Mouse (Mus musculus): ENCODE measurements around the gene Sema6c. TPM values are rescaled to one million over a fixed set of nuclear protein-coding genes. Genes with fewer than 3 reads are reported as not detected.
A peak's percentile ranks its signal among the peaks of the same experiment; 100 is the strongest.

Gene Sema6c
- polyA plus RNA-seq, 1 experiment from 2014 or later = 1.3 TPM

DNA sequence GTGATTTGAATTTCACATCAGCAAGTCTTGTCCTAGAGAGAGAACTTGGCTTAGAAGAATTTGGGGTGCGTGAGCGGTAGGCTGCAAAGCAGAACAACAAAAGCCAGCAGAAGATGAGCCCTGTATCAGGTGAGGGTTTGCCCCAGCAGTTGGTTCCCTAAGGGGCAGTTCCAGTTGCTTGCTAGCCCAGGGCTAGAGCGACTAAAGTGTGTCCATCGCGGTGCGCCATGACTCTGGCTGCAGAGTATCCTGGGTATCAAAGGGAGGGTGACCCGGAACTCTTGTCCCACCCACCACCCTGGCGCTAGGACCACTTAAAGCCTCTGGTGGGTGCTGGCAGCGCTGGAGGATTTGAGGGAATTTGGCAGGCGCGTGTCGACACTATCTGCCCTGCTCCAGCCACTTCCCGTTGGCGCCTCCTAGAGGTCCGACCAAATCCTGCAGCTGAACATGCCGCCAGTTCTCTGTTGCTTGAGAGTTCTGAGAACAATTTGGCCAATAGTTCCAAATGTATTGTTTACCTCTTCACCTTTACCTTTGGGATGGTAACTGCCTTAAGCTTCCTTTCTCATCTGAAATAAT lies 13.8 kb downstream of the Sema6c start:
- Histone ChIP-seq H3K9me3 (ENCODE audit: low read length) (no peaks in the 10 kb centered on the region), H3K4me3 (ENCODE audit: low read depth, low read length) (0 out of 2 replicates have a peak overlapping the region, but pooled peaks have one; percentile 10), H3K9ac (replicated peaks; ENCODE audit: low read depth) (no peak overlapping the region), H3K27ac (ENCODE audit: low read length) (no peak overlapping the region), H3K36me3 (ENCODE audit: insufficient read depth, low read length) (no peaks in the 10 kb centered on the region), H3K4me1 (ENCODE audit: insufficient read depth, low read depth, low read length) (0 out of 2 replicates have a peak, but pooled peaks cover 6% of the 10 kb centered on the region), H3K27me3 (replicated peaks; ENCODE audit: insufficient read depth, low read length) (peaks cover 11% of the 10 kb centered on the region), H3K4me2 (replicated peaks; ENCODE audit: low read depth, low read length) (peak overlapping the region; percentile 69)
- TF ChIP-seq CTCF (IDR thresholded peaks at IDR 0.05) (peak; percentile 94), EP300 (IDR thresholded peaks at IDR 0.05) (no peak)
- WGBS = 7% methylated on average over 16 of the region's 16 CpGs
- ATAC-seq (peak; percentile 63), DNase-seq (ENCODE audit: low spot score) (peak; percentile 91)

DNA sequence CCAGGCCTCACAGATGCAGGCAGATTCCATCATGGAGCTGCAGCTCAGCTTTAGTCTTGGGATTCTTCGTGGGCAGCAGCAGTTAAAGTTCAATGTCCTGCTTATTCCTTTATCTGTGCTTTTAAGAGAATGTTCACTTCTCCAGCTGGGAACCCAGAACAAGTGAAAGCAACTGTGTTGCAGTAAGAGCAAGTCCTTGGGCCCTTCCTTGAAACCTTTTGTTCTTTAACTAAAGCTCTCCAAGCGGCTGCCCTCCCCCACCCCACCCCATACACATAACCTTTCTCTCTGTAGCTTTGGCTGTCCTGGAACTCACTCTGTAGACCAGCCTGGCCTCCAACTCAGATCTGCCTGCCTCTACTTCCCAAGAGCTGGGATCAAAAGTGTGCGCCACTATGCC lies 16.2 kb downstream of the Sema6c start:
- TF ChIP-seq EP300 (IDR thresholded peaks at IDR 0.05) = no peak
- no peak for TF ChIP-seq CTCF (IDR thresholded peaks at IDR 0.05)
- no peak for ATAC-seq
- Histone ChIP-seq H3K4me2 (replicated peaks; ENCODE audit: low read depth, low read length) (no peak overlapping the region), H3K27ac (ENCODE audit: low read length) (no peak overlapping the region), H3K4me3 (ENCODE audit: low read depth, low read length) (no peak overlapping the region), H3K9ac (replicated peaks; ENCODE audit: low read depth) (no peak overlapping the region), H3K4me1 (ENCODE audit: insufficient read depth, low read depth, low read length) (0 out of 2 replicates have a peak, but pooled peaks cover 6% of the 10 kb centered on the region), H3K9me3 (ENCODE audit: low read length) (no peaks in the 10 kb centered on the region), H3K36me3 (ENCODE audit: insufficient read depth, low read length) (no peaks in the 10 kb centered on the region), H3K27me3 (replicated peaks; ENCODE audit: insufficient read depth, low read length) (peaks cover 11% of the 10 kb centered on the region)
- 68% methylated on average over 3 of the region's 3 CpGs for WGBS
- DNase-seq (ENCODE audit: low spot score) = no peak

DNA sequence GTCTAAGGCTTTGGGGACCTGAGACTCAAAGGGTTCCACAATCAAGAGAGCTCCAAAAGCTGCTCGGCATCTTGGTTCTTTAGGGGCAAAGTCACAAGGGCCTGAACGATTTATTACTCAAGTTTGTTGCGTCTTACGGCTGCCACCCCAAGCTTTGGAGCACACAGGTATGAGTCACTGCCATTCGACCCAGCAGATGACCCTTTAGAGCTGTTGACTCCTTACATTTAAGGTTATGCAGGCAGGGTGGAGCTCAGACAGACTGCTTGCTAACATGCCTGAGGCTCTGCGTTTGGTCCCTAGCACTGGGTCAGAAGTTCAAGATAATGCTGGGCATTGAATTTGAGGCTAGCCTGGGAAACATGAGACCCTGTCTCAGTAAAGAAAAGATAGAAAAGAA lies 17.3 kb downstream of the Sema6c start:
- TF ChIP-seq CTCF (IDR thresholded peaks at IDR 0.05) = no peak
- WGBS = 50% methylated on average over 6 of the region's 6 CpGs

DNA sequence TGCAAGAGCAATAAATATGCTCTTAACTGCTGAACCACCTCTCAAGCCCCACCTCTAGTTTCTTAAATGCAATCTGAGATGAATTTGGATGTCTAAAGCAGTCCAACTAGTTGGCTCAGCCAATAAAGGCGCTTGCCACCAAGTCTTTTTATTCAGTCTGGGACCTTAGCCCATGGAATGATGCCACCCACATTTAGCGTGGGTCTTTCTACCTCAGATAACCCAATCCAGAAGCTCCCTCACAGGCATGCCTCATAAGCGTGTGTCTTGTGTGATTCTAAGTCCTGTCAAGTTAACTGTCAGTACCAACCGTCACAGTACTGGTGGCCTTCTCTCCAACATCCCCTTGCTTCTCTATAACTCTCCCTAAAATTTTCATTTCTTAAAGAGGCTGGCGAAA lies 18.7 kb downstream of the Sema6c start:
- Histone ChIP-seq H3K27ac (ENCODE audit: low read length) (no peak overlapping the region), H3K4me2 (replicated peaks; ENCODE audit: low read depth, low read length) (no peak overlapping the region), H3K4me3 (ENCODE audit: low read depth, low read length) (no peak overlapping the region), H3K4me1 (ENCODE audit: insufficient read depth, low read depth, low read length) (no peaks in the 10 kb centered on the region), H3K9ac (replicated peaks; ENCODE audit: low read depth) (no peak overlapping the region), H3K27me3 (replicated peaks; ENCODE audit: insufficient read depth, low read length) (no peaks in the 10 kb centered on the region), H3K9me3 (ENCODE audit: low read length) (no peaks in the 10 kb centered on the region), H3K36me3 (ENCODE audit: insufficient read depth, low read length) (no peaks in the 10 kb centered on the region)
- TF ChIP-seq EP300 (IDR thresholded peaks at IDR 0.05) (no peak), CTCF (IDR thresholded peaks at IDR 0.05) (no peak)
- DNase-seq (ENCODE audit: low spot score) (no peak), ATAC-seq (no peak)
- WGBS = 80% methylated on average over 5 of the region's 5 CpGs

More for the DNA sequence above, 17.3 kb downstream of the Sema6c start:
- no peak overlapping the region for H3K27ac ChIP-seq (ENCODE audit: low read length)
- 0 out of 2 replicates have a peak, but pooled peaks cover 6% of the 10 kb centered on the region for H3K4me1 ChIP-seq (ENCODE audit: insufficient read depth, low read depth, low read length)
- H3K36me3 ChIP-seq (ENCODE audit: insufficient read depth, low read length) = no peaks in the 10 kb centered on the region
- no peak overlapping the region for H3K4me3 ChIP-seq (ENCODE audit: low read depth, low read length)
- no peak overlapping the region for H3K4me2 ChIP-seq (replicated peaks; ENCODE audit: low read depth, low read length)
- no peaks in the 10 kb centered on the region for H3K9me3 ChIP-seq (ENCODE audit: low read length)
- DNase-seq (ENCODE audit: low spot score) (peak; percentile 45), ATAC-seq (no peak)
- H3K27me3 ChIP-seq (replicated peaks; ENCODE audit: insufficient read depth, low read length) = peaks cover 3% of the 10 kb centered on the region
- H3K9ac ChIP-seq (replicated peaks; ENCODE audit: low read depth) = no peak overlapping the region

DNA sequence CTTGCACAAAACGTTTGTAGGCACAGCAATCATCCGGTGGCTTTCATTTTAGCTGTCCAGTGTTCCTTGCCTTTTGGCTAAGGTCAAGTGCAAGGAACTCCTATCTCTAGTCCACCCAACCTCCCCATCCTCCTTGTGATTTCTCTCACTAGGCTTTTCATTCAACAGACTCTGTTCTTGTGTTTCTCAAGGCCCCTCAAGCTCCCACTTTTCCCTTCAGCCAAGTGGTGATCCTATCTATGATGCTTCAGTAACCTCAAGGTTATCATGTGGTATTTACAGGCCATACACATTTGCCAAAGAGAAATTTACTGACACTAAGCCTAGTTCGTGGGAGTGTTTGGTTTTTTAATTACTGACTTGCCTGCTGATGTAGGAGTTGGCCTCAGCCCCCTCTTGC lies 19.6 kb downstream of the Sema6c start:
- no peaks in the 10 kb centered on the region for H3K9me3 ChIP-seq (ENCODE audit: low read length)

DNA sequence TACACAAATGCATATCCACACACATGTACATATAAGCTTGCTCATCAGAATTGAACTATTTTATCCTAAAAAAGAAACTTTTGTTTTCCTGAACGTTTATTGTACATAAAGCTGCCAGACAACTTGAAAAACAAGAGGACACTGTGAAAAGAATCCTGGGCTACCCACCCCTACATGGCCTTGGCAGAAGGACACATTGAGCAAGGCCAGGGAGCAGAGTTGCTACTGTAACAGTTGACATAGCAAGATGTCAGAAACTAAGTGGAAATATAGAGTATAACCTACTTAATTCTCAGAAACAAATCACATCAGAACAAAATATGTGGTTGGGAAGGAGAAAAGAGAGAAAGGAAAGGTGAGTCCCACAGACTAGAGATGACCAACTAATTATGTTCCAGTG lies 21.6 kb downstream of the Sema6c start:
- H3K27me3 ChIP-seq (replicated peaks; ENCODE audit: insufficient read depth, low read length) = no peaks in the 10 kb centered on the region
- H3K36me3 ChIP-seq (ENCODE audit: insufficient read depth, low read length) = peaks cover 2% of the 10 kb centered on the region; the same call in 1 of the 2 replicates
- H3K4me3 ChIP-seq (ENCODE audit: low read depth, low read length) = no peak overlapping the region
- TF ChIP-seq EP300 (IDR thresholded peaks at IDR 0.05) = no peak
- no peak for TF ChIP-seq CTCF (IDR thresholded peaks at IDR 0.05)
- H3K4me2 ChIP-seq (replicated peaks; ENCODE audit: low read depth, low read length) = no peak overlapping the region
- DNase-seq (ENCODE audit: low spot score) = no peak
- H3K9me3 ChIP-seq (ENCODE audit: low read length) = no peaks in the 10 kb centered on the region
- WGBS = 62% methylated on average over 1 of the region's 1 CpGs
- no peak overlapping the region for H3K27ac ChIP-seq (ENCODE audit: low read length)
- no peak overlapping the region for H3K9ac ChIP-seq (replicated peaks; ENCODE audit: low read depth)
- no peaks in the 10 kb centered on the region for H3K4me1 ChIP-seq (ENCODE audit: insufficient read depth, low read depth, low read length)
- no peak for ATAC-seq

More for the DNA sequence above, 19.6 kb downstream of the Sema6c start:
- WGBS = 54% methylated on average over 3 of the region's 3 CpGs
- no peak for ATAC-seq
- H3K4me3 ChIP-seq (ENCODE audit: low read depth, low read length) = no peak overlapping the region
- no peaks in the 10 kb centered on the region for H3K27me3 ChIP-seq (replicated peaks; ENCODE audit: insufficient read depth, low read length)
- H3K4me1 ChIP-seq (ENCODE audit: insufficient read depth, low read depth, low read length) = no peaks in the 10 kb centered on the region
- no peak for TF ChIP-seq EP300 (IDR thresholded peaks at IDR 0.05)
- no peak for TF ChIP-seq CTCF (IDR thresholded peaks at IDR 0.05)
- no peaks in the 10 kb centered on the region for H3K36me3 ChIP-seq (ENCODE audit: insufficient read depth, low read length)
- no peak overlapping the region for H3K9ac ChIP-seq (replicated peaks; ENCODE audit: low read depth)
- no peak overlapping the region for H3K27ac ChIP-seq (ENCODE audit: low read length)
- no peak for DNase-seq (ENCODE audit: low spot score)
- no peak overlapping the region for H3K4me2 ChIP-seq (replicated peaks; ENCODE audit: low read depth, low read length)
